Mouse (Mus musculus) midbrain, embryonic 12.5 days (tissue): ENCODE measurements around the gene Cds1. TPM values are rescaled to one million over a fixed set of nuclear protein-coding genes. Genes with fewer than 3 reads are reported as not detected.

Experiments
- ATAC-seq: fragments of 200-750 bp; cut with Nextera tagmentation; 2 replicates; pipeline ENCODE4 v1.8.0; 2017; ENCODE audit warnings: low read depth, moderate TSS enrichment, moderate library complexity; ENCODE audit not compliant: low FRiP score
- H3K27ac ChIP-seq: fragments of 300-500 bp; sonication (generic); replicated peaks from 2 replicates; pipeline ENCODE4 v1.5.1; 2016; ENCODE audit warnings: mild to moderate bottlenecking
- H3K27me3 ChIP-seq: fragments of 300-500 bp; sonication (generic); 2 replicates; pipeline ENCODE4 v1.6.1; 2016; ENCODE audit warnings: mild to moderate bottlenecking
- H3K36me3 ChIP-seq: fragments of 300-500 bp; sonication (generic); 2 replicates; pipeline ENCODE4 v1.6.1; 2016
- H3K4me1 ChIP-seq: fragments of 300-500 bp; sonication (generic); 2 replicates; pipeline ENCODE4 v1.6.1; 2016
- H3K4me2 ChIP-seq: fragments of 300-500 bp; sonication (generic); replicated peaks from 2 replicates; pipeline ENCODE4 v1.6.1; 2016; ENCODE audit warnings: mild to moderate bottlenecking, moderate library complexity
- H3K4me3 ChIP-seq: fragments of 300-500 bp; sonication (generic); 2 replicates; pipeline ENCODE4 v1.5.1; 2016; ENCODE audit warnings: mild to moderate bottlenecking
- H3K9ac ChIP-seq: fragments of 300-500 bp; sonication (generic); replicated peaks from 2 replicates; pipeline ENCODE4 v1.6.1; 2016; ENCODE audit warnings: mild to moderate bottlenecking, moderate library complexity
- H3K9me3 ChIP-seq: fragments of 300-500 bp; sonication (generic); 2 replicates; pipeline ENCODE4 v1.6.1; 2016; ENCODE audit warnings: mild to moderate bottlenecking
- WGBS: fragments of 180-500 bp; shearing (Covaris S2); methylation state at CpG from one replicate; pipeline ENCODE4 v1.1.7; 2016; 5-methylcytosine and 5-hydroxymethylcytosine counted together
- polyA plus RNA-seq: library from polyadenylated mRNA; unstranded; fragments of >200 nt; fragmentation: Nextera tagmentation; extraction: Ambion mirVana; gene quantifications from 2 replicates; pipeline ENCODE4 v1.2.1, GENCODE M21; 2016

Cds1 gene
- polyA plus RNA-seq, 1 experiment from 2014 or later: 1.4 TPM

DNA sequence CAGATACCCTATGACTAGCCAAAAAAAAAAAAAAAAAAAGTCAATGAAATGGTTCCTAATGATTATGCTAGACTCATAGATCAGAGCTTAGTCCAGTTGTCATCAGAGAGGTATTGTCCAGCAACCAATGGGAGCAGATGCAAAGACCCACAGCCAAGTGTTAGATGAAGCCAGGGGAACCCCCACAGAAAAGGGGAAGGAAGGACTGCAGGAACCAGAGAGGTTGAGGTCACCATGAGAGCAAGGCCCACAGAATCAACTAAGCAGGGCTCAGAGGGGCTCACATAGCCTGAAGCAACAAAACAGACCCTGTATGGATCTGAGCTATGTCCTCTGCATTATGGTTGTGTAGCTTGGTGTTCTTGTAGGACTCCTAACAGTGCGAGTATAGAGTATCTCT is 11.2 kb upstream of the Cds1 start:
- no peak overlapping the region for H3K9ac ChIP-seq
- no peaks in the 10 kb centered on the region for H3K36me3 ChIP-seq
- H3K4me1 ChIP-seq: no peaks in the 10 kb centered on the region
- no peak overlapping the region for H3K27ac ChIP-seq
- no peak overlapping the region for H3K4me2 ChIP-seq
- no peaks in the 10 kb centered on the region for H3K27me3 ChIP-seq
- ATAC-seq: no peak
- H3K9me3 ChIP-seq: no peaks in the 10 kb centered on the region
- H3K4me3 ChIP-seq: no peak overlapping the region
- 76% methylated on average over 1 of the region's 1 CpGs for WGBS

DNA sequence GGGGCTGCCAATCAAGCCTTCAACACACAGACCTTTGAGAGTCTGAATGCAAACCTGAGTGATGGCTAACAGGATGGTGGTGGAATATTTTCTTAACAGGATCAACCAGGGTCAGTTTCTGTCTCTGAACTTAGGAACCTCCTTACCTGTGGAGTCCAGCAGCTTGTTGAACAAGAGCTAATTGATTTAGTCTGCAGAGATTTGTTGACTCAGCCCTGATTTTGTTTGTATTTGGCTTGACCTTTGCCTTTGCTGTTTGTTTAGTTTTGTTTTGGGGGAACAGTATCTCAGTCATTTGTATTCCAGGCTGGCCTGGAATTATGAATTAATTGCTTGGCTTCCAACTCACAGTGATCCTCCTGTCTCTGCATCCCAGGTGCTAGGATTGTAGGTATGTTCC is 7.3 kb upstream of the Cds1 start:
- Histone ChIP-seq H3K9me3 (no peaks in the 10 kb centered on the region), H3K36me3 (no peaks in the 10 kb centered on the region), H3K4me3 (no peak overlapping the region), H3K27ac (no peak overlapping the region), H3K9ac (no peak overlapping the region), H3K27me3 (peaks cover 4% of the 10 kb centered on the region; the same call in 1 of the 2 replicates), H3K4me1 (no peaks in the 10 kb centered on the region), H3K4me2 (no peak overlapping the region)
- ATAC-seq: no peak

DNA sequence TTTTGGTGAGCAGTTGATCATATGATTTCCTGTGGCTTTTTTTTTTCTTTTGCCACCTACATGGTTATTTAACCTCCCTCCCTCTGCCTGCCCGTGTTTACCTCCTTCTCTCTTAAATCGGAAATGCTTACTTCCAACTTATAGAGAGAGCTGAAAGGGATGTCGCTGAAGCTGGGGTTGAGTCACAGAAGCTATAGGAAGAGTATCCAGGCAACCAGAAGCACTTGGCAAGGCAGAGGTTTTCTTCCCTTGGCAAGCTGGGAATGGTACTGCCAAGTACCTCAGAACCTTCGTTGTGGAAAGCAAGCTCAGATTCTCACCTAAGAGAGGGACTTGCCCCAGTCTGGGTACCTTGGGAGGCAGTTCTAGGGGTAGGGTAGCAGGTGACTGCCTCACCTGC is 3.2 kb upstream of the Cds1 start:
- Histone ChIP-seq H3K4me3 (no peak overlapping the region), H3K27ac (no peak overlapping the region), H3K36me3 (no peaks in the 10 kb centered on the region), H3K4me1 (peaks cover 3% of the 10 kb centered on the region; the same call in 1 of the 2 replicates), H3K9me3 (no peaks in the 10 kb centered on the region), H3K9ac (no peak overlapping the region), H3K4me2 (no peak overlapping the region), H3K27me3 (peaks cover 44% of the 10 kb centered on the region)
- no peak for ATAC-seq
- WGBS: 82% methylated on average over 4 of the region's 4 CpGs

DNA sequence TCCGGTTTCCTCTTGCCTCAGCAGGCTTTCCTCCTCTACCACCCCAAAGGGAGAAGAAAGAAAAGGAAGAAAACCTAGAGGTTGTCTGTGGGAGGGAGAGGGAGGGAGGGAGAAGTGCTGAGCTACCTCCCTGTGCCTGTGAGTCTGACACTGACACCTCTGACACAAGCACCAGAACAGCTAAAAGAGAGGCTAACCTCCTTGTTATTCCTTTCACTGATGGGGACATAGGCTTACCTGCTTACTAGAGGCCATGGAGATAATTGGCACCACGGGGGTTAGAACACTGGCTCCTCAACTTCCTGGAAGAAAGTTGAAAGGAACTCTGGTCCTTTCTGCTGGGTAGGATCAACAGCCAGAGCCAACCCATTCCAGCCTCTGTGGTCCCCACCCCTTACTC is 1.4 kb upstream of the Cds1 start:
- Histone ChIP-seq H3K27me3 (peaks cover 63% of the 10 kb centered on the region), H3K4me3 (no peak overlapping the region), H3K36me3 (no peaks in the 10 kb centered on the region), H3K4me1 (peaks cover 3% of the 10 kb centered on the region; the same call in 1 of the 2 replicates), H3K27ac (no peak overlapping the region), H3K4me2 (no peak overlapping the region), H3K9me3 (no peaks in the 10 kb centered on the region), H3K9ac (no peak overlapping the region)
- no peak for ATAC-seq
- 14% methylated on average over 2 of the region's 2 CpGs for WGBS

DNA sequence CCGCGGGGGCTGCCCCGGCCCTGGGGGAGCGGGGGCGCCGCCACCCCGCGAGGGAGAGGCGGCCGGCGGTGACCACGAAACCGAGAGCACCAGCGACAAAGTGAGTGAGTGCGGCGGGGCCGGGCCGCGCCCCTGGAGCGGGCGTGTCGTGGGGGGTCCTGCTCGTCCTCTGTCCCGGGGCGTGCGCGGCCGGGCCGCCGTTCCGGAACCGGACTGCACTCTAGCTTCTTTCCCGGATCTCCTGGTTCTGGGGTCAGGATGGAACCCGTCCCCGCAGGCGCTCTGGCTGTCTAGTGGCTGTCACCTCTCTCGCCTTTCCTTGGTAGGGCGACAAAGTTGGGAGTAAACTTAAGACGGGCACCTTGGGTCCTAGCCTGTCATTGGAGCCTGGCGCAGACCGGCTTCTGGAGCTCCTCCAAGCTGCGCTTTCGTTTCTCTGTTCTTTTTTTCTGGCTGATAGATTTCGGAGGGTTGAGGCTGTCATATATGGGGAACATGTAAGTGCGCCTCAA is 516 bp downstream of the Cds1 start:
- Histone ChIP-seq H3K27ac (no peak overlapping the region), H3K9ac (peak overlapping the region; percentile 71), H3K4me2 (peak overlapping the region; percentile 99), H3K27me3 (peaks cover 74% of the 10 kb centered on the region), H3K36me3 (no peaks in the 10 kb centered on the region), H3K4me3 (peak overlapping the region; percentile 74), H3K4me1 (peaks cover 3% of the 10 kb centered on the region; the same call in 1 of the 2 replicates), H3K9me3 (no peaks in the 10 kb centered on the region)
- ATAC-seq: no peak; the same call in 1 of the 2 replicates
- WGBS: 2% methylated on average over 42 of the region's 45 CpGs

DNA sequence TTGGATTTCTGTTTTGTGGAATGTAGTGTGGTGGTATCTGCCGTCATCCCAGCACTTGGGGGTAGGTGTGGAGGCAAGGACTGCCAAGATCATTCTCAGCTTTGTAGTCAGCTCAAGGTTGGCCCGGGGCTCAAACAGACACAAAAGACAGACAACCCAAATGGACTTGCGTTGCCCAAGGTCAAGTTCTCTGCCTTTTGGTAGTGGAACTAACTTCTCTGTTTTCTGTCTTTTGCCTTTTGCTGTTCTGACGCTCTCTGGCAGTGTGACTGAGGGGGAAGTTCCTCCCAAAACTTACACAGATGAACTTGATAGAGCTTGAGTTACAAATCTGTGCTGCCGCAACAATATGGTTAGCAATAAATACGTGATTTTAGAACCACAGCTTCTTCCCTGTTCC is 1.3 kb downstream of the Cds1 start:
- H3K27me3 ChIP-seq: peaks cover 74% of the 10 kb centered on the region

DNA sequence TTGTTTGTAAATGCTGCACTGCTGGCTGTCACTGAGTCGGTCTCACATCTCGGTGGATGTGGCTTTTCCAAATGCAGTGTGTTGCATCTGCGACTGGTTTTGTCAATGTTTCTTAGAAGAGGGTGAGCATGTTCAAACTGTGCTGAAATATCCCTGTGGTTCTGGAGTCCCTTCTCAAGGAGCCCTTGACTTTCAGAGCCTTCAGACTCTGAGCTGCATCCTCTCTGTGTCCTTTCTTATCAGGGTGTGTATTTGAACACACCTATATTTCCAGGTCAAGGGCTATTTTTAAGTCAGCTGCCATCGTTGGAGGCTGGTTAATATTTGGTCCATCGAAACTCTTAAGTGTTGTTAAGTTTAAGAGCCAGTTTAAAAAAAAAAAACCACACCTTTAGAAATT is 2.2 kb downstream of the Cds1 start:
- 72% methylated on average over 5 of the region's 5 CpGs for WGBS
- Histone ChIP-seq H3K36me3 (no peaks in the 10 kb centered on the region), H3K4me3 (no peak overlapping the region), H3K27ac (no peak overlapping the region), H3K27me3 (peaks cover 70% of the 10 kb centered on the region), H3K9me3 (no peaks in the 10 kb centered on the region), H3K4me2 (no peak overlapping the region), H3K4me1 (peaks cover 3% of the 10 kb centered on the region; the same call in 1 of the 2 replicates), H3K9ac (no peak overlapping the region)
- no peak for ATAC-seq

More for the DNA sequence above, 1.3 kb downstream of the Cds1 start:
- H3K4me3 ChIP-seq: peak overlapping the region; percentile 74; the same call in 1 of the 2 replicates
- no peaks in the 10 kb centered on the region for H3K9me3 ChIP-seq
- H3K36me3 ChIP-seq: no peaks in the 10 kb centered on the region
- WGBS: 44% methylated on average over 6 of the region's 6 CpGs
- H3K27ac ChIP-seq: no peak overlapping the region
- H3K4me2 ChIP-seq: no peak overlapping the region
- no peak overlapping the region for H3K9ac ChIP-seq
- peaks cover 3% of the 10 kb centered on the region; the same call in 1 of the 2 replicates for H3K4me1 ChIP-seq
- no peak for ATAC-seq

DNA sequence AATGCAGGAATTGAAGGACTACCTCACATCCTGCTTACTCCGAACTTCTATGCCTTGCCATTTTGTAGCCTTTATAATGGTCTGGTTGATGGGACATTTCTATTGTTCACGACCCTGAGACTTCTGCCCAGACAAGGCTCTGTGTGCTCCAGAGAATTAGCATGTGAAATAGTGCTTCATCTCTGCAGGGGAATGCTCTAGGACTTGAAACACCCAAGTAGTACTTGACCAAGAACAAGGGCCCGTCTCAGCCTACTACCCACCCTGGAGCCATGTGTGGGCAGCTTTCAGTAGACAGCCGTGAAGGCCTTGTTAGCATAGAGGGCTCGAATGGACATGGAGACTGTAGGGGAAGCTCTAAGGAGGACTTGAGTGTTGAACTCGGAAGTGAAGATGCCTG is 2.6 kb downstream of the Cds1 start:
- 67% methylated on average over 6 of the region's 6 CpGs for whole genome bisulfite sequencing
- no peak overlapping the region for H3K27ac ChIP-seq
- H3K27me3 ChIP-seq: peaks cover 70% of the 10 kb centered on the region

DNA sequence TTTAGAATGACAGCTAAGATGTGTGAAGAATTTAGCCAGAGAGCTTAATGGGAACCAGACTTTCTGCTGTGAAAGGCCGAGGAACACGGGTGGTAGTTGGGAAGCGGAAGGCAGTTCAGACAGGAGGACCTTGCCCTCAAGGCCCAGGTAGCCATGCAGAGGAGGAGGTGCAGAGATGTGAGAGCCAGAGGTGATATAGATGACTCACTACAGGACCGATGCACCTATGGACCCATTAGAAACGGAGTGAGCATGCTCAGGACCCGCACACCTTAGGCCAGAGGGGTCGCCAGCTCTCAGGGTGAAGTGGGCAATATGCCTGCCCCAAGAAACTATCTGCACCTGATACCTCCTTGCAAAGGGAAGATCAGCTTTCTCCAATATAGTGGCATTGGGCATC is 3.6 kb downstream of the Cds1 start:
- H3K9ac ChIP-seq: no peak overlapping the region
- WGBS: 86% methylated on average over 7 of the region's 7 CpGs
- no peak overlapping the region for H3K4me2 ChIP-seq
- ATAC-seq: no peak
- H3K27me3 ChIP-seq: peaks cover 62% of the 10 kb centered on the region
- H3K4me1 ChIP-seq: peaks cover 3% of the 10 kb centered on the region; the same call in 1 of the 2 replicates
- no peak overlapping the region for H3K27ac ChIP-seq
- no peaks in the 10 kb centered on the region for H3K9me3 ChIP-seq
- H3K4me3 ChIP-seq: no peak overlapping the region
- no peaks in the 10 kb centered on the region for H3K36me3 ChIP-seq

More for the DNA sequence above, 2.6 kb downstream of the Cds1 start:
- Histone ChIP-seq H3K36me3 (no peaks in the 10 kb centered on the region), H3K4me1 (peaks cover 3% of the 10 kb centered on the region; the same call in 1 of the 2 replicates), H3K9me3 (no peaks in the 10 kb centered on the region), H3K9ac (no peak overlapping the region), H3K4me3 (no peak overlapping the region), H3K4me2 (no peak overlapping the region)
- ATAC-seq: no peak

DNA sequence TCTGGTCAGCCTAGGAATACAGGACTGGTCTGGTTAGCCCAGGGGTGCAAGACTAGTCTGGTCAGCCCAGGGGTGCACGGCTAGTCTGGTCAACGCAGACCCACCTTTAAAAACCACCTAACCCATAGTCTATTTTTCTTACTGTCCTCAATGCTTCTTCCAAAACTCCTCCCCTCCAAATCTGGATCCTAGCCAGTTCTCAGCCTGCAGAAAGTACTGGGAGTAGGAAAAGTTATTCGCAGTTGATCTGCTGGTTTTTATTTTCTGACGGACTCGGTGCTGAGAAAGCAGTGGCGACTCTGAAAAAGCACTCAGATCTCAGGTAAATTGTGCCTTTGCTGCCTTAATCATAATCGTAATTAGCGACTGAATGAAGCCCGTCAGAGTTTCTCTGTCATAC is 7.7 kb downstream of the Cds1 start:
- H3K9ac ChIP-seq: no peak overlapping the region
- peaks cover 24% of the 10 kb centered on the region for H3K27me3 ChIP-seq
- no peaks in the 10 kb centered on the region for H3K36me3 ChIP-seq
- WGBS: 85% methylated on average over 9 of the region's 9 CpGs
- no peaks in the 10 kb centered on the region for H3K9me3 ChIP-seq
- no peaks in the 10 kb centered on the region for H3K4me1 ChIP-seq
- H3K4me2 ChIP-seq: no peak overlapping the region
- ATAC-seq: no peak
- no peak overlapping the region for H3K27ac ChIP-seq
- no peak overlapping the region for H3K4me3 ChIP-seq

DNA sequence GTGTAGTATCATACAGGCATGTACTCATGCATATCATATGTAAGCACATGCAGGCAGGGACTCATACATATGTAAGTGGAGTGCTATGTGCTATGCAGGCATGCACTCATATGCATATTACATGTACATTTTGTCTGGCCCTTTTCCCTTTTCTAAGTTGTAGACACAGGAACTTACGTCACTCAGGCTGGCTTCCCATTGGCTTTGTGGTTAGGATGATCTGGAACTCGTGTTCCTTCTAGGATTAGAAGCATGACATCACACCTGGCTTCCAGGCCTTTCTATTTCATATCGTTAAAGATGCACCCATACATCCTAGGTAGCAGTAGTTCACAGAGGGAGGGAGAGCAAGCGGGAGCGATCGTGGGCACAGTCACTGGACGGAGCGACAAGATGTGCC is 10.3 kb downstream of the Cds1 start:
- Histone ChIP-seq H3K27ac (no peak overlapping the region), H3K9ac (no peak overlapping the region), H3K27me3 (peaks cover 3% of the 10 kb centered on the region), H3K4me2 (no peak overlapping the region), H3K9me3 (no peaks in the 10 kb centered on the region), H3K4me1 (no peaks in the 10 kb centered on the region), H3K4me3 (no peak overlapping the region), H3K36me3 (no peaks in the 10 kb centered on the region)
- WGBS: 86% methylated on average over 8 of the region's 8 CpGs
- no peak for ATAC-seq

DNA sequence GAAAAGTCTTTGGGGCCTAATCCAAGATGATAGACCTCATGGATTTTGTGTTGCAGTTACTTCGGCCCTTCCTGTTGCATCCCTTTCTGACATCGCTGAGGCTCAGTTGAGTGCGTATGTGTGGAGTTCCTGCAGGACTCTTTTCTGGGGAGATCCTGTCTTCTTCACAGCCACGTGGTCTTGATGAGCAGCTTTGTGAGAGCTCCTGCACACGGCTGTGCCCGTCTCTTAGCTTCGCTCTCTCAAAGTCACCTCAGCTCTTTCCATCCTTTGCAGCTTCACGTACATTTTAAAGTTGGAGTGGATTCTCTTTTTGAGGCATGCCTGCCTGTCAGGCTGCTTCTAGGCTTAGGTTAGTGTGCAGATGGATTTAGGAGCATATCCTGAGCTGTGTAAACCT is 11.6 kb downstream of the Cds1 start:
- 88% methylated on average over 8 of the region's 8 CpGs for WGBS
- no peak for ATAC-seq
- H3K9me3 ChIP-seq: no peaks in the 10 kb centered on the region
- no peak overlapping the region for H3K27ac ChIP-seq
- H3K9ac ChIP-seq: no peak overlapping the region
- no peak overlapping the region for H3K4me3 ChIP-seq
- H3K27me3 ChIP-seq: peaks cover 3% of the 10 kb centered on the region
- H3K36me3 ChIP-seq: no peaks in the 10 kb centered on the region
- no peaks in the 10 kb centered on the region for H3K4me1 ChIP-seq
- no peak overlapping the region for H3K4me2 ChIP-seq

DNA sequence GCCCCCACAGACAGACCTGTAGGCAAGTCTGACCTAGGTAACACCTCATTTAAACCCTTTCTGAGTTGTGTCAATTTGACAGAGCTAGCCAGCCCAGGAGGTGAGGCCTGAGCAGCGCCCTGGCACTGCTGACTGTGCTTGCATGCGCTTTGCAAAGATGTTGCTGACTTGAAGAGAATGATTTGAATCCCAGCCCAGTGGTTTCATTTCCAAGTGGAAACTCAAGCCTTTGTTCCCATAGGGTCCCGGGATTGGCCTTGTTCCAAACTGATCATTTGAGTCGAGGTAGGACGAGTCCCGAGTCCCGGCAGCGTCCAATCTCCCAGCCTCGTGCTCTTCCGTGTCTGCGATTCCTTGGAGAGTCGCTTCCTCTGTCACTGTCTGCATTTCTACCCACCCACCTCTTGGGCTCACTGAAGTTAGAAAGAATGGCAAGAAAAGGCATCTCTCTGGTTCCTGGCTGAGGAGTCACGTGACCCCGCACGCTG is 14.5 kb downstream of the Cds1 start:
- Histone ChIP-seq H3K4me2 (no peak overlapping the region), H3K36me3 (no peaks in the 10 kb centered on the region), H3K9me3 (no peaks in the 10 kb centered on the region), H3K4me1 (no peaks in the 10 kb centered on the region), H3K4me3 (no peak overlapping the region), H3K27ac (no peak overlapping the region), H3K27me3 (no peaks in the 10 kb centered on the region), H3K9ac (no peak overlapping the region)
- WGBS: 89% methylated on average over 15 of the region's 15 CpGs
- ATAC-seq: no peak
